Mouse (Mus musculus) hindbrain, embryonic 14.5 days (tissue): Measurements from ENCODE around the gene Lrr1. TPM values are rescaled to one million over a fixed set of nuclear protein-coding genes. Genes with fewer than 3 reads are reported as not detected.

Experiments used
- ATAC-seq: fragments of 200-750 bp; cut with Nextera tagmentation; 2 replicates; pipeline ENCODE4 v1.8.0; 2017; ENCODE audit warnings: moderate number of reproducible peaks, mild to moderate bottlenecking, moderate TSS enrichment, moderate library complexity; ENCODE audit not compliant: low FRiP score
- DNase-seq: peaks from one replicate; pipeline ENCODE4 v3.0.0-alpha.2; 2015; ENCODE audit warnings: low spot score
- H3K27ac ChIP-seq: fragments of 300-500 bp; sonication (generic); 2 replicates; pipeline ENCODE4 v1.5.1; 2014; ENCODE audit warnings: mild to moderate bottlenecking, moderate library complexity
- H3K27me3 ChIP-seq: fragments of 300-500 bp; sonication (generic); 2 replicates; pipeline ENCODE4 v1.6.1; 2014; ENCODE audit warnings: mild to moderate bottlenecking, low read length, mixed read lengths; ENCODE audit not compliant: control insufficient read depth, insufficient read depth
- H3K36me3 ChIP-seq: fragments of 300-500 bp; sonication (generic); replicated peaks from 2 replicates; pipeline ENCODE4 v1.6.1; 2014; ENCODE audit not compliant: control insufficient read depth, insufficient read depth
- H3K4me1 ChIP-seq: fragments of 300-500 bp; sonication (generic); replicated peaks from 2 replicates; pipeline ENCODE4 v1.6.1; 2014; ENCODE audit warnings: antibody characterized with exemption, low read length, mixed read lengths; ENCODE audit not compliant: control insufficient read depth, insufficient read depth
- H3K4me2 ChIP-seq: fragments of 300-500 bp; sonication (generic); replicated peaks from 2 replicates; pipeline ENCODE4 v1.6.1; 2014; ENCODE audit warnings: mild to moderate bottlenecking, moderate library complexity
- H3K4me3 ChIP-seq: fragments of 300-500 bp; sonication (generic); replicated peaks from 2 replicates; pipeline ENCODE4 v1.5.1; 2014; ENCODE audit warnings: mild to moderate bottlenecking, low read length
- H3K9ac ChIP-seq: fragments of 300-500 bp; sonication (generic); 2 replicates; pipeline ENCODE4 v1.6.1; 2014
- H3K9me3 ChIP-seq: fragments of 300-500 bp; sonication (generic); 2 replicates; pipeline ENCODE4 v1.6.1; 2016; ENCODE audit warnings: low read length; ENCODE audit not compliant: control insufficient read depth
- WGBS: fragments of 180-500 bp; shearing (Covaris S2); extraction: QIAGEN DNeasy Blood & Tissue Kit; methylation state at CpG from one replicate; pipeline ENCODE4 v1.1.7; 2014; 5-methylcytosine and 5-hydroxymethylcytosine counted together
- polyA plus RNA-seq: library from polyadenylated mRNA; unstranded; fragments of >200 nt; fragmentation: Nextera tagmentation; extraction: Ambion mirVana; gene quantifications from 2 replicates; pipeline ENCODE4 v1.2.1, GENCODE M21; 2014

The Lrr1 gene
- polyA plus RNA-seq, 1 experiment from 2014 or later, result 2.2 TPM

GRCm38 (mm10) chr12:69207926-69208325, 39.3 kb downstream of the Lrr1 start:
- Histone ChIP-seq H3K4me1 (no peaks in the 10 kb centered on the region), H3K27ac (no peak overlapping the region), H3K4me2 (no peak overlapping the region), H3K36me3 (no peaks in the 10 kb centered on the region), H3K4me3 (no peak overlapping the region), H3K9me3 (no peaks in the 10 kb centered on the region), H3K27me3 (no peaks in the 10 kb centered on the region), H3K9ac (no peak overlapping the region)
- DNase-seq, result no peak
- 96% methylated on average over 7 of the region's 7 CpGs for WGBS
- no peak for ATAC-seq

- no peaks in the 10 kb centered on the region for H3K4me1 ChIP-seq
- H3K4me2 ChIP-seq, result no peak overlapping the region
- H3K4me3 ChIP-seq, result no peak overlapping the region
- no peaks in the 10 kb centered on the region for H3K9me3 ChIP-seq
- H3K27ac ChIP-seq, result no peak overlapping the region
- WGBS, result 97% methylated on average over 2 of the region's 2 CpGs
- H3K36me3 ChIP-seq, result no peaks in the 10 kb centered on the region
- no peak for ATAC-seq
- H3K27me3 ChIP-seq, result no peaks in the 10 kb centered on the region
- H3K9ac ChIP-seq, result no peak overlapping the region
- no peak for DNase-seq
Measured at GRCm38 (mm10) chr12:69208520-69208919, 39.9 kb downstream of the Lrr1 start.

- H3K27ac ChIP-seq, result no peak overlapping the region
- H3K27me3 ChIP-seq, result no peaks in the 10 kb centered on the region
- no peak overlapping the region for H3K9ac ChIP-seq
- no peaks in the 10 kb centered on the region for H3K4me1 ChIP-seq
- DNase-seq, result no peak
- H3K4me3 ChIP-seq, result no peak overlapping the region
- no peak overlapping the region for H3K4me2 ChIP-seq
- no peaks in the 10 kb centered on the region for H3K9me3 ChIP-seq
- ATAC-seq, result no peak
- WGBS, result 91% methylated on average over 18 of the region's 18 CpGs
- H3K36me3 ChIP-seq, result no peaks in the 10 kb centered on the region
Measured at GRCm38 (mm10) chr12:69210056-69210979, 41.7 kb downstream of the Lrr1 start.

- Histone ChIP-seq H3K4me1 (no peaks in the 10 kb centered on the region), H3K27ac (no peak overlapping the region), H3K36me3 (no peaks in the 10 kb centered on the region), H3K27me3 (no peaks in the 10 kb centered on the region), H3K4me2 (no peak overlapping the region), H3K9me3 (no peaks in the 10 kb centered on the region), H3K4me3 (no peak overlapping the region), H3K9ac (no peak overlapping the region)
- 87% methylated on average over 5 of the region's 5 CpGs for WGBS
- no peak for ATAC-seq
- DNase-seq, result peak; percentile 33
Measured at GRCm38 (mm10) chr12:69211057-69211456, 42.4 kb downstream of the Lrr1 start.

- H3K36me3 ChIP-seq, result no peaks in the 10 kb centered on the region
- H3K27ac ChIP-seq, result no peak overlapping the region
- ATAC-seq (no peak), DNase-seq (no peak)
- 95% methylated on average over 13 of the region's 13 CpGs for WGBS
- no peaks in the 10 kb centered on the region for H3K27me3 ChIP-seq
- H3K4me3 ChIP-seq, result no peak overlapping the region
- H3K4me2 ChIP-seq, result no peak overlapping the region
- H3K9ac ChIP-seq, result no peak overlapping the region
- H3K9me3 ChIP-seq, result no peaks in the 10 kb centered on the region
- no peaks in the 10 kb centered on the region for H3K4me1 ChIP-seq
Measured at GRCm38 (mm10) chr12:69213186-69213777, 44.7 kb downstream of the Lrr1 start.

- Histone ChIP-seq H3K27me3 (no peaks in the 10 kb centered on the region), H3K4me1 (no peaks in the 10 kb centered on the region), H3K9me3 (no peaks in the 10 kb centered on the region), H3K4me3 (no peak overlapping the region), H3K4me2 (no peak overlapping the region), H3K36me3 (no peaks in the 10 kb centered on the region), H3K9ac (no peak overlapping the region), H3K27ac (no peak overlapping the region)
- DNase-seq (no peak), ATAC-seq (no peak)
- WGBS, result 97% methylated on average over 7 of the region's 7 CpGs
Measured at GRCm38 (mm10) chr12:69214393-69214792, 45.8 kb downstream of the Lrr1 start.

- 89% methylated on average over 3 of the region's 3 CpGs for WGBS
- Histone ChIP-seq H3K4me3 (no peak overlapping the region), H3K9ac (no peak overlapping the region), H3K36me3 (no peaks in the 10 kb centered on the region), H3K4me1 (no peaks in the 10 kb centered on the region), H3K9me3 (no peaks in the 10 kb centered on the region), H3K27me3 (no peaks in the 10 kb centered on the region), H3K4me2 (no peak overlapping the region), H3K27ac (no peak overlapping the region)
- no peak for ATAC-seq
- DNase-seq, result no peak
Measured at GRCm38 (mm10) chr12:69215000-69215785, 46.6 kb downstream of the Lrr1 start.

GRCm38 (mm10) chr12:69216587-69216986, 48.0 kb downstream of the Lrr1 start:
- H3K27ac ChIP-seq, result no peak overlapping the region
- DNase-seq (no peak), ATAC-seq (no peak)
- no peaks in the 10 kb centered on the region for H3K36me3 ChIP-seq
- WGBS, result 94% methylated on average over 7 of the region's 7 CpGs
- H3K9ac ChIP-seq, result no peak overlapping the region
- H3K4me1 ChIP-seq, result no peaks in the 10 kb centered on the region
- no peaks in the 10 kb centered on the region for H3K9me3 ChIP-seq
- no peak overlapping the region for H3K4me3 ChIP-seq
- H3K27me3 ChIP-seq, result no peaks in the 10 kb centered on the region
- no peak overlapping the region for H3K4me2 ChIP-seq

- Histone ChIP-seq H3K9me3 (no peaks in the 10 kb centered on the region), H3K4me1 (no peaks in the 10 kb centered on the region), H3K4me3 (no peak overlapping the region), H3K4me2 (no peak overlapping the region), H3K27ac (no peak overlapping the region), H3K27me3 (no peaks in the 10 kb centered on the region), H3K9ac (no peak overlapping the region), H3K36me3 (no peaks in the 10 kb centered on the region)
- ATAC-seq (no peak), DNase-seq (no peak)
- 90% methylated on average over 19 of the region's 19 CpGs for WGBS
Measured at GRCm38 (mm10) chr12:69220613-69221277, 52.1 kb downstream of the Lrr1 start.
